Mouse (Mus musculus) liver, embryonic 14.5 days (tissue): ENCODE results near the gene Galns.

Experiments used
- CTCF ChIP-seq: IDR thresholded peaks from 2 replicates; pipeline ENCODE4 v1.5.1; 2016; ENCODE audit warnings: antibody characterized with exemption, low read depth, control low read depth
- EP300 ChIP-seq: IDR thresholded peaks from 2 replicates; pipeline ENCODE4 v1.6.1; 2016; ENCODE audit warnings: antibody characterized with exemption, low read depth

GRCm38 (mm10) chr8:122558671-122559349, 52.5 kb downstream of the Galns start:
- no peak; the same call in 1 of the 2 replicates for TF ChIP-seq CTCF
- no peak for TF ChIP-seq EP300
